Mouse (Mus musculus): ENCODE data around the gene Ap1s3. TPM values are rescaled to one million over a fixed set of nuclear protein-coding genes. Genes with fewer than 3 reads are reported as not detected.

Gene Ap1s3
- polyA plus RNA-seq, 1 experiment from 2014 or later: 0.13 TPM

GRCm38 (mm10) chr1:79680777-79681176 lies 9.0 kb upstream of the Ap1s3 start:
- WGBS: 96% methylated on average over 3 of the region's 3 CpGs
- Histone ChIP-seq H3K27ac (ENCODE audit: low read depth, low read length) (no peak overlapping the region), H3K9ac (ENCODE audit: low read length) (no peak overlapping the region), H3K27me3 (replicated peaks; ENCODE audit: control insufficient read depth, insufficient read depth, low read length) (no peaks in the 10 kb centered on the region), H3K9me3 (replicated peaks; ENCODE audit: control insufficient read depth, low read length) (no peaks in the 10 kb centered on the region), H3K4me3 (ENCODE audit: low read depth, low read length) (no peak overlapping the region), H3K4me1 (ENCODE audit: control insufficient read depth, insufficient read depth, low read length) (no peaks in the 10 kb centered on the region), H3K36me3 (ENCODE audit: control insufficient read depth, insufficient read depth, low read length) (no peaks in the 10 kb centered on the region), H3K4me2 (ENCODE audit: low read length) (no peak overlapping the region)
- no peak for DNase-seq (ENCODE audit: low spot score)
- no peak for ATAC-seq

GRCm38 (mm10) chr1:79678117-79678684 lies 6.4 kb upstream of the Ap1s3 start:
- no peaks in the 10 kb centered on the region for H3K4me1 ChIP-seq (ENCODE audit: control insufficient read depth, insufficient read depth, low read length)
- H3K9me3 ChIP-seq (replicated peaks; ENCODE audit: control insufficient read depth, low read length): no peaks in the 10 kb centered on the region
- H3K4me3 ChIP-seq (ENCODE audit: low read depth, low read length): no peak overlapping the region
- WGBS: 81% methylated on average over 8 of the region's 8 CpGs
- no peak overlapping the region for H3K4me2 ChIP-seq (ENCODE audit: low read length)
- 0 out of 2 replicates have a peak, but pooled peaks cover 1% of the 10 kb centered on the region for H3K27me3 ChIP-seq (replicated peaks; ENCODE audit: control insufficient read depth, insufficient read depth, low read length)
- no peaks in the 10 kb centered on the region for H3K36me3 ChIP-seq (ENCODE audit: control insufficient read depth, insufficient read depth, low read length)
- H3K27ac ChIP-seq (ENCODE audit: low read depth, low read length): no peak overlapping the region
- DNase-seq (ENCODE audit: low spot score) (no peak), ATAC-seq (no peak)
- no peak overlapping the region for H3K9ac ChIP-seq (ENCODE audit: low read length)

GRCm38 (mm10) chr1:79675716-79676115 lies 3.9 kb upstream of the Ap1s3 start:
- Histone ChIP-seq H3K4me2 (ENCODE audit: low read length) (no peak overlapping the region), H3K9me3 (replicated peaks; ENCODE audit: control insufficient read depth, low read length) (no peaks in the 10 kb centered on the region), H3K4me1 (ENCODE audit: control insufficient read depth, insufficient read depth, low read length) (peaks cover 5% of the 10 kb centered on the region), H3K9ac (ENCODE audit: low read length) (no peak overlapping the region), H3K27me3 (replicated peaks; ENCODE audit: control insufficient read depth, insufficient read depth, low read length) (peaks cover 15% of the 10 kb centered on the region), H3K36me3 (ENCODE audit: control insufficient read depth, insufficient read depth, low read length) (no peaks in the 10 kb centered on the region), H3K27ac (ENCODE audit: low read depth, low read length) (no peak overlapping the region), H3K4me3 (ENCODE audit: low read depth, low read length) (no peak overlapping the region)
- 83% methylated on average over 4 of the region's 4 CpGs for WGBS
- no peak for ATAC-seq
- no peak for DNase-seq (ENCODE audit: low spot score)

GRCm38 (mm10) chr1:79671196-79671542 lies 603 bp downstream of the Ap1s3 start:
- ATAC-seq: no peak
- Histone ChIP-seq H3K36me3 (ENCODE audit: control insufficient read depth, insufficient read depth, low read length) (no peaks in the 10 kb centered on the region), H3K9me3 (replicated peaks; ENCODE audit: control insufficient read depth, low read length) (no peaks in the 10 kb centered on the region), H3K9ac (ENCODE audit: low read length) (peak overlapping the region; percentile 59; the same call in 1 of the 2 replicates), H3K4me3 (ENCODE audit: low read depth, low read length) (peak overlapping the region; percentile 56), H3K27ac (ENCODE audit: low read depth, low read length) (no peak overlapping the region), H3K27me3 (replicated peaks; ENCODE audit: control insufficient read depth, insufficient read depth, low read length) (peaks cover 17% of the 10 kb centered on the region), H3K4me2 (ENCODE audit: low read length) (peak overlapping the region; percentile 99), H3K4me1 (ENCODE audit: control insufficient read depth, insufficient read depth, low read length) (peaks cover 5% of the 10 kb centered on the region)
- DNase-seq (ENCODE audit: low spot score): no peak
- WGBS: 1% methylated on average over 11 of the region's 11 CpGs

- Histone ChIP-seq H3K36me3 (ENCODE audit: control insufficient read depth, insufficient read depth, low read length) (no peaks in the 10 kb centered on the region), H3K4me2 (ENCODE audit: low read length) (no peak overlapping the region), H3K4me1 (ENCODE audit: control insufficient read depth, insufficient read depth, low read length) (peaks cover 5% of the 10 kb centered on the region), H3K9me3 (replicated peaks; ENCODE audit: control insufficient read depth, low read length) (no peaks in the 10 kb centered on the region), H3K27me3 (replicated peaks; ENCODE audit: control insufficient read depth, insufficient read depth, low read length) (peaks cover 17% of the 10 kb centered on the region), H3K9ac (ENCODE audit: low read length) (no peak overlapping the region), H3K4me3 (ENCODE audit: low read depth, low read length) (no peak overlapping the region), H3K27ac (ENCODE audit: low read depth, low read length) (no peak overlapping the region)
- ATAC-seq: no peak
- 79% methylated on average over 9 of the region's 9 CpGs for WGBS
- no peak for DNase-seq (ENCODE audit: low spot score)
Observed at GRCm38 (mm10) chr1:79669419-79669974, 2.3 kb downstream of the Ap1s3 start.

GRCm38 (mm10) chr1:79664911-79665310 lies 6.9 kb downstream of the Ap1s3 start:
- Histone ChIP-seq H3K9ac (ENCODE audit: low read length) (no peak overlapping the region), H3K4me3 (ENCODE audit: low read depth, low read length) (no peak overlapping the region), H3K27me3 (replicated peaks; ENCODE audit: control insufficient read depth, insufficient read depth, low read length) (no peaks in the 10 kb centered on the region), H3K4me1 (ENCODE audit: control insufficient read depth, insufficient read depth, low read length) (no peaks in the 10 kb centered on the region), H3K4me2 (ENCODE audit: low read length) (no peak overlapping the region), H3K36me3 (ENCODE audit: control insufficient read depth, insufficient read depth, low read length) (no peaks in the 10 kb centered on the region), H3K27ac (ENCODE audit: low read depth, low read length) (no peak overlapping the region), H3K9me3 (replicated peaks; ENCODE audit: control insufficient read depth, low read length) (no peaks in the 10 kb centered on the region)
- no peak for ATAC-seq
- DNase-seq (ENCODE audit: low spot score): no peak
- 94% methylated on average over 4 of the region's 4 CpGs for WGBS

GRCm38 (mm10) chr1:79659598-79659997 lies 12.2 kb downstream of the Ap1s3 start:
- H3K9me3 ChIP-seq (replicated peaks; ENCODE audit: control insufficient read depth, low read length): no peaks in the 10 kb centered on the region
- ATAC-seq: no peak
- H3K27ac ChIP-seq (ENCODE audit: low read depth, low read length): no peak overlapping the region
- no peaks in the 10 kb centered on the region for H3K4me1 ChIP-seq (ENCODE audit: control insufficient read depth, insufficient read depth, low read length)
- H3K36me3 ChIP-seq (ENCODE audit: control insufficient read depth, insufficient read depth, low read length): no peaks in the 10 kb centered on the region
- H3K4me2 ChIP-seq (ENCODE audit: low read length): no peak overlapping the region
- H3K9ac ChIP-seq (ENCODE audit: low read length): no peak overlapping the region
- DNase-seq (ENCODE audit: low spot score): no peak
- no peak overlapping the region for H3K4me3 ChIP-seq (ENCODE audit: low read depth, low read length)
- WGBS: 89% methylated on average over 7 of the region's 7 CpGs
- H3K27me3 ChIP-seq (replicated peaks; ENCODE audit: control insufficient read depth, insufficient read depth, low read length): no peaks in the 10 kb centered on the region

- Histone ChIP-seq H3K27me3 (replicated peaks; ENCODE audit: control insufficient read depth, insufficient read depth, low read length) (no peaks in the 10 kb centered on the region), H3K9me3 (replicated peaks; ENCODE audit: control insufficient read depth, low read length) (no peaks in the 10 kb centered on the region), H3K9ac (ENCODE audit: low read length) (no peak overlapping the region), H3K4me1 (ENCODE audit: control insufficient read depth, insufficient read depth, low read length) (no peaks in the 10 kb centered on the region), H3K36me3 (ENCODE audit: control insufficient read depth, insufficient read depth, low read length) (no peaks in the 10 kb centered on the region), H3K4me2 (ENCODE audit: low read length) (no peak overlapping the region), H3K4me3 (ENCODE audit: low read depth, low read length) (no peak overlapping the region), H3K27ac (ENCODE audit: low read depth, low read length) (no peak overlapping the region)
- 86% methylated on average over 1 of the region's 1 CpGs for WGBS
- ATAC-seq: no peak
- no peak for DNase-seq (ENCODE audit: low spot score)
Observed at GRCm38 (mm10) chr1:79657411-79657810, 14.4 kb downstream of the Ap1s3 start.

GRCm38 (mm10) chr1:79655819-79656555 lies 15.8 kb downstream of the Ap1s3 start:
- Histone ChIP-seq H3K27ac (ENCODE audit: low read depth, low read length) (no peak overlapping the region), H3K4me2 (ENCODE audit: low read length) (no peak overlapping the region), H3K27me3 (replicated peaks; ENCODE audit: control insufficient read depth, insufficient read depth, low read length) (no peaks in the 10 kb centered on the region), H3K36me3 (ENCODE audit: control insufficient read depth, insufficient read depth, low read length) (no peaks in the 10 kb centered on the region), H3K4me3 (ENCODE audit: low read depth, low read length) (no peak overlapping the region), H3K9ac (ENCODE audit: low read length) (no peak overlapping the region), H3K9me3 (replicated peaks; ENCODE audit: control insufficient read depth, low read length) (no peaks in the 10 kb centered on the region), H3K4me1 (ENCODE audit: control insufficient read depth, insufficient read depth, low read length) (no peaks in the 10 kb centered on the region)
- WGBS: 82% methylated on average over 4 of the region's 4 CpGs
- no peak for ATAC-seq
- DNase-seq (ENCODE audit: low spot score): no peak
